Mouse (Mus musculus): ENCODE data around the gene Galk2. TPM values are rescaled to one million over a fixed set of nuclear protein-coding genes. Genes with fewer than 3 reads are reported as not detected.

Galk2 gene
- total RNA-seq, 1 experiment = 16.3 TPM

GRCm38 (mm10) chr2:125838708-125839284 is 20.1 kb upstream of the Galk2 start:
- no peaks in the 10 kb centered on the region for H3K4me1 ChIP-seq (ENCODE audit: control insufficient read depth in 2 of 2, insufficient read depth in 2 of 2, low read length in 2 of 2, poor library complexity in 1 of 2)
- no peak for DNase-seq (ENCODE audit: low read depth, low spot score)
- H3K36me3 ChIP-seq (ENCODE audit: control insufficient read depth, insufficient read depth, low read length, poor library complexity, severe bottlenecking) = peaks cover 17% of the 10 kb centered on the region
- no peak overlapping the region for H3K27ac ChIP-seq (ENCODE audit: insufficient read depth, low read depth, low read length, poor library complexity, severe bottlenecking)
- in situ Hi-C loops (cut with MboI; ENCODE audit: low sequenced_read_pairs in 2 of 2, unreplicated experiment in 2 of 2) = no loop called here
- H3K9me3 ChIP-seq (ENCODE audit: control insufficient read depth, insufficient read depth, low read depth, low read length) = no peaks in the 10 kb centered on the region
- TF ChIP-seq ZC3H11A (IDR thresholded peaks at IDR 0.05; ENCODE audit: borderline replicate concordance, low read depth, low read length) = no peak
- TF ChIP-seq CHD2 (IDR thresholded peaks at IDR 0.05; ENCODE audit: low read depth, low read length) = no peak
- no peak for TF ChIP-seq ZNF384 (IDR thresholded peaks at IDR 0.05; ENCODE audit: low read depth, low read length)
- H3K9ac ChIP-seq (ENCODE audit: insufficient read depth, low read depth, low read length, poor library complexity, severe bottlenecking) = no peak overlapping the region
- H3K4me3 ChIP-seq (ENCODE audit: insufficient read depth in 1 of 2, low read depth in 1 of 2, low read length in 2 of 2, poor library complexity in 1 of 2, severe bottlenecking in 1 of 2) = no peak overlapping the region

GRCm38 (mm10) chr2:125851237-125851636 is 7.7 kb upstream of the Galk2 start:
- H3K27ac ChIP-seq (ENCODE audit: insufficient read depth, low read depth, low read length, poor library complexity, severe bottlenecking) = no peak overlapping the region
- DNase-seq (ENCODE audit: low read depth, low spot score) = no peak
- no peaks in the 10 kb centered on the region for H3K9me3 ChIP-seq (ENCODE audit: control insufficient read depth, insufficient read depth, low read depth, low read length)
- H3K36me3 ChIP-seq (ENCODE audit: control insufficient read depth, insufficient read depth, low read length, poor library complexity, severe bottlenecking) = peaks cover 4% of the 10 kb centered on the region
- in situ Hi-C loops (cut with MboI; ENCODE audit: low sequenced_read_pairs in 2 of 2, unreplicated experiment in 2 of 2) = no loop called here
- no peak overlapping the region for H3K9ac ChIP-seq (ENCODE audit: insufficient read depth, low read depth, low read length, poor library complexity, severe bottlenecking)
- 0 out of 4 replicates have a peak, but pooled peaks cover 0 to 2% of the 10 kb centered on the region in 2 experiments for H3K4me1 ChIP-seq (ENCODE audit: control insufficient read depth in 2 of 2, insufficient read depth in 2 of 2, low read length in 2 of 2, poor library complexity in 1 of 2)
- no peak overlapping the region for H3K4me3 ChIP-seq (ENCODE audit: insufficient read depth in 1 of 2, low read depth in 1 of 2, low read length in 2 of 2, poor library complexity in 1 of 2, severe bottlenecking in 1 of 2)
- TF ChIP-seq HCFC1 (IDR thresholded peaks at IDR 0.05; ENCODE audit: borderline replicate concordance, insufficient read depth, low read length) (no peak), ZNF384 (IDR thresholded peaks at IDR 0.05; ENCODE audit: low read depth, low read length) (no peak), MAFK (IDR thresholded peaks at IDR 0.05; ENCODE audit: insufficient read depth, low read depth, low read length) (no peak), ZC3H11A (IDR thresholded peaks at IDR 0.05; ENCODE audit: borderline replicate concordance, low read depth, low read length) (no peak), CHD2 (IDR thresholded peaks at IDR 0.05; ENCODE audit: low read depth, low read length) (no peak)

GRCm38 (mm10) chr2:125857707-125858106 is 1.2 kb upstream of the Galk2 start:
- peak overlapping the region; percentile 84 to 91; a peak in 3 of 4 replicates for H3K4me3 ChIP-seq (ENCODE audit: insufficient read depth in 1 of 2, low read depth in 1 of 2, low read length in 2 of 2, poor library complexity in 1 of 2, severe bottlenecking in 1 of 2)
- H3K27ac ChIP-seq (ENCODE audit: insufficient read depth, low read depth, low read length, poor library complexity, severe bottlenecking) = no peak overlapping the region
- no peaks in the 10 kb centered on the region for H3K4me1 ChIP-seq (ENCODE audit: control insufficient read depth in 2 of 2, insufficient read depth in 2 of 2, low read length in 2 of 2, poor library complexity in 1 of 2)
- DNase-seq (ENCODE audit: low read depth, low spot score) = no peak
- no peak for TF ChIP-seq ZNF384 (IDR thresholded peaks at IDR 0.05; ENCODE audit: low read depth, low read length)
- TF ChIP-seq CHD2 (IDR thresholded peaks at IDR 0.05; ENCODE audit: low read depth, low read length) = no peak
- no peak for TF ChIP-seq ZC3H11A (IDR thresholded peaks at IDR 0.05; ENCODE audit: borderline replicate concordance, low read depth, low read length)
- no peak for TF ChIP-seq HCFC1 (IDR thresholded peaks at IDR 0.05; ENCODE audit: borderline replicate concordance, insufficient read depth, low read length)
- no peak for TF ChIP-seq MAFK (IDR thresholded peaks at IDR 0.05; ENCODE audit: insufficient read depth, low read depth, low read length)
- no peak overlapping the region for H3K9ac ChIP-seq (ENCODE audit: insufficient read depth, low read depth, low read length, poor library complexity, severe bottlenecking)
- H3K36me3 ChIP-seq (ENCODE audit: control insufficient read depth, insufficient read depth, low read length, poor library complexity, severe bottlenecking) = no peaks in the 10 kb centered on the region
- no peaks in the 10 kb centered on the region for H3K9me3 ChIP-seq (ENCODE audit: control insufficient read depth, insufficient read depth, low read depth, low read length)
- in situ Hi-C loops (cut with MboI; ENCODE audit: low sequenced_read_pairs in 2 of 2, unreplicated experiment in 2 of 2) = no loop called here

GRCm38 (mm10) chr2:125863799-125864198 is 4.9 kb downstream of the Galk2 start:
- in situ Hi-C loops (cut with MboI; ENCODE audit: low sequenced_read_pairs in 2 of 2, unreplicated experiment in 2 of 2) = no loop called here
- TF ChIP-seq HCFC1 (IDR thresholded peaks at IDR 0.05; ENCODE audit: borderline replicate concordance, insufficient read depth, low read length) (no peak), ZC3H11A (IDR thresholded peaks at IDR 0.05; ENCODE audit: borderline replicate concordance, low read depth, low read length) (no peak), CHD2 (IDR thresholded peaks at IDR 0.05; ENCODE audit: low read depth, low read length) (no peak), MAFK (IDR thresholded peaks at IDR 0.05; ENCODE audit: insufficient read depth, low read depth, low read length) (no peak), ZNF384 (IDR thresholded peaks at IDR 0.05; ENCODE audit: low read depth, low read length) (no peak)

More at GRCm38 (mm10) chr2:125863799-125864198, 4.9 kb downstream of the Galk2 start:
- DNase-seq (ENCODE audit: low read depth, low spot score) = no peak
- Histone ChIP-seq H3K27ac (ENCODE audit: insufficient read depth, low read depth, low read length, poor library complexity, severe bottlenecking) (no peak overlapping the region), H3K4me3 (ENCODE audit: insufficient read depth in 1 of 2, low read depth in 1 of 2, low read length in 2 of 2, poor library complexity in 1 of 2, severe bottlenecking in 1 of 2) (no peak overlapping the region), H3K9ac (ENCODE audit: insufficient read depth, low read depth, low read length, poor library complexity, severe bottlenecking) (no peak overlapping the region), H3K36me3 (ENCODE audit: control insufficient read depth, insufficient read depth, low read length, poor library complexity, severe bottlenecking) (no peaks in the 10 kb centered on the region), H3K4me1 (ENCODE audit: control insufficient read depth in 2 of 2, insufficient read depth in 2 of 2, low read length in 2 of 2, poor library complexity in 1 of 2) (0 out of 4 replicates have a peak, but pooled peaks cover 2% of the 10 kb centered on the region in 2 experiments), H3K9me3 (ENCODE audit: control insufficient read depth, insufficient read depth, low read depth, low read length) (no peaks in the 10 kb centered on the region)
